Mouse (Mus musculus): ENCODE data around the gene Dgki. TPM values are rescaled to one million over a fixed set of nuclear protein-coding genes. Genes with fewer than 3 reads are reported as not detected.

Gene Dgki
- polyA plus RNA-seq, 1 experiment from 2014 or later, result 0.60 TPM

DNA sequence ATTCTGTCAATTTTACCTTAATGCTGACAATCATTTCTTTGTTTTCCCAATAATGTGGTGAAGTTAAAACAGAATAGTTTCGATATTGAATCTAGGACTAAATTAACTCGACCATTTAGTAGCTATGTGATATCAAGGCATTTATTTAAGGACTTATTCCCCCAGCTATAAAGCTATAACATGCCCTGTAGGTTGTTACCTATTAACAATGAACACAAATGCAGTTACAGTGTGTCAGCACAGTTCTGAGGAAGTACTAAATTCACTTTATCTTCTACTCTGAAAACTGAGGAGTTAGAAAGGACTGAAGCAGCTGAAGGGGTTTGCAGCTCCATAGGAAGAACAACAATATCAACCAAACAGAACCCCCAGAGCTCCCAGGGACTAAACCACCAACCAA, 409.2 kb downstream of the Dgki start:
- Histone ChIP-seq H3K27ac (no peak overlapping the region), H3K27me3 (no peaks in the 10 kb centered on the region), H3K9ac (no peak overlapping the region), H3K4me1 (peaks cover 3% of the 10 kb centered on the region; the same call in 1 of the 2 replicates), H3K4me3 (no peak overlapping the region), H3K36me3 (no peaks in the 10 kb centered on the region), H3K4me2 (no peak overlapping the region), H3K9me3 (no peaks in the 10 kb centered on the region)
- no peak for ATAC-seq (ENCODE audit: borderline replicate concordance, extremely low read depth, low FRiP score, low TSS enrichment)
- 40% methylated on average over 2 of the region's 2 CpGs for WGBS

- Histone ChIP-seq H3K27me3 (no peaks in the 10 kb centered on the region), H3K27ac (no peak overlapping the region), H3K9me3 (no peaks in the 10 kb centered on the region), H3K4me3 (no peak overlapping the region), H3K4me1 (peaks cover 3% of the 10 kb centered on the region; the same call in 1 of the 2 replicates), H3K4me2 (no peak overlapping the region), H3K36me3 (no peaks in the 10 kb centered on the region), H3K9ac (no peak overlapping the region)
- peak; percentile 96 for ATAC-seq (ENCODE audit: borderline replicate concordance, extremely low read depth, low FRiP score, low TSS enrichment)
- 5% methylated on average over 5 of the region's 5 CpGs for WGBS
These were observed 409.7 kb downstream of the Dgki start for GRCm38 (mm10) chr6:36890296-36890695.

DNA sequence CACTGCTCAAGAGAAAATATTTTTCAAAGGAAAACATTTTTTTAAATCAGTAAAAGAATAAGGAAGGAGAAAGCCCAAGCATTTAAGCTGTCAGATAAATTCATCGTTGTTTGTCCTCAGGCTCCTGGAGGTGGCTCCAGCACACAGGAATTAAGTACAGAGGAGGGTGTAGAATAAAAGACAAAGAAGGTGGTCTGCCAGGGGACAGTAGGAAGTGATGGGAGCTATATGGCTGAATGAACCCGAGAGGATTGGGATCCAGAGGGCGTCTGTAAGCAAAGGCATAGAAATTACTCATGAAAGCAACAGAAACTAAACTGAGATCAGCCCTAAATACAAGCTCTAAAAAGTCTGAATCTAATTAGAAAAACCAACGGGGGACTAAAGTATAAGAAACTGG, 418.7 kb downstream of the Dgki start:
- H3K4me3 ChIP-seq, result no peak overlapping the region
- WGBS, result 67% methylated on average over 4 of the region's 4 CpGs

GRCm38 (mm10) chr6:36880643-36881263, 419.2 kb downstream of the Dgki start:
- ATAC-seq (ENCODE audit: borderline replicate concordance, extremely low read depth, low FRiP score, low TSS enrichment), result no peak
- WGBS, result 57% methylated on average over 7 of the region's 7 CpGs
- H3K4me1 ChIP-seq, result peaks cover 15% of the 10 kb centered on the region
- H3K36me3 ChIP-seq, result no peaks in the 10 kb centered on the region
- no peak overlapping the region for H3K27ac ChIP-seq
- H3K9ac ChIP-seq, result no peak overlapping the region
- H3K4me2 ChIP-seq, result no peak overlapping the region
- H3K27me3 ChIP-seq, result no peaks in the 10 kb centered on the region
- H3K4me3 ChIP-seq, result no peak overlapping the region
- no peaks in the 10 kb centered on the region for H3K9me3 ChIP-seq

More for the DNA sequence above, 418.7 kb downstream of the Dgki start:
- Histone ChIP-seq H3K9ac (no peak overlapping the region), H3K4me1 (peaks cover 12% of the 10 kb centered on the region), H3K4me2 (no peak overlapping the region), H3K9me3 (no peaks in the 10 kb centered on the region), H3K36me3 (no peaks in the 10 kb centered on the region), H3K27ac (no peak overlapping the region), H3K27me3 (no peaks in the 10 kb centered on the region)
- no peak for ATAC-seq (ENCODE audit: borderline replicate concordance, extremely low read depth, low FRiP score, low TSS enrichment)

GRCm38 (mm10) chr6:36877399-36877798, 422.6 kb downstream of the Dgki start:
- ATAC-seq (ENCODE audit: borderline replicate concordance, extremely low read depth, low FRiP score, low TSS enrichment), result no peak

GRCm38 (mm10) chr6:36876426-36876825, 423.6 kb downstream of the Dgki start:
- Histone ChIP-seq H3K9me3 (no peaks in the 10 kb centered on the region), H3K4me2 (no peak overlapping the region), H3K36me3 (no peaks in the 10 kb centered on the region), H3K9ac (no peak overlapping the region), H3K4me1 (peaks cover 17% of the 10 kb centered on the region), H3K27me3 (no peaks in the 10 kb centered on the region), H3K4me3 (no peak overlapping the region), H3K27ac (no peak overlapping the region)
- whole genome bisulfite sequencing, result 27% methylated on average over 4 of the region's 4 CpGs
- peak; percentile 14; the same call in 1 of the 2 replicates for ATAC-seq (ENCODE audit: borderline replicate concordance, extremely low read depth, low FRiP score, low TSS enrichment)

More at GRCm38 (mm10) chr6:36877399-36877798, 422.6 kb downstream of the Dgki start:
- H3K27me3 ChIP-seq, result no peaks in the 10 kb centered on the region
- H3K4me3 ChIP-seq, result no peak overlapping the region
- 36% methylated on average over 4 of the region's 4 CpGs for WGBS
- H3K4me1 ChIP-seq, result peaks cover 17% of the 10 kb centered on the region
- no peak overlapping the region for H3K4me2 ChIP-seq
- no peaks in the 10 kb centered on the region for H3K36me3 ChIP-seq
- H3K27ac ChIP-seq, result no peak overlapping the region
- no peaks in the 10 kb centered on the region for H3K9me3 ChIP-seq
- no peak overlapping the region for H3K9ac ChIP-seq

- ATAC-seq (ENCODE audit: borderline replicate concordance, extremely low read depth, low FRiP score, low TSS enrichment), result no peak
- 44% methylated on average over 5 of the region's 5 CpGs for WGBS
- Histone ChIP-seq H3K27me3 (no peaks in the 10 kb centered on the region), H3K4me2 (no peak overlapping the region), H3K4me3 (no peak overlapping the region), H3K9ac (no peak overlapping the region), H3K9me3 (no peaks in the 10 kb centered on the region), H3K36me3 (no peaks in the 10 kb centered on the region), H3K4me1 (peaks cover 17% of the 10 kb centered on the region), H3K27ac (no peak overlapping the region)
These were observed 424.1 kb downstream of the Dgki start for GRCm38 (mm10) chr6:36875926-36876325.

GRCm38 (mm10) chr6:36872876-36873275, 427.1 kb downstream of the Dgki start:
- Histone ChIP-seq H3K9me3 (no peaks in the 10 kb centered on the region), H3K4me1 (peaks cover 11% of the 10 kb centered on the region)
- no peak for ATAC-seq (ENCODE audit: borderline replicate concordance, extremely low read depth, low FRiP score, low TSS enrichment)

DNA sequence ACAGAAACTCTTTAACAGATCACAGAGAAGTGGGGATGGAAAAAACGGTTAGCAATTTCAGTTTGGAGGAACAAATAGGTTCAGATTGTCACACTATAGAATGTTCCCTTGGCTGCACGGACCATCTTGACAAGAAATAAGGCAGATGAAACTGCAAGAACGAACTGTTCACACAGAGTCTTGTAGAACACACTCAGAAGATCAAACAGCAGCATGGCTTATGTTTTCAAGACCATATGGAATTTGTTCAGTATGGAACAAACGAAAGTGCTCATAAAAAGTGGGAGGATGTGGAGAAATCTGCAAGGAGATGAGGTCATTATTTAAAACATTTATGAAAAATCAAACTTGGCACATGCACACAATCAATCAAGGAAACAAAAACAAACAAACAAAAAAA, 431.8 kb downstream of the Dgki start:
- H3K4me3 ChIP-seq, result no peak overlapping the region
- H3K4me2 ChIP-seq, result no peak overlapping the region
- H3K9ac ChIP-seq, result no peak overlapping the region
- ATAC-seq (ENCODE audit: borderline replicate concordance, extremely low read depth, low FRiP score, low TSS enrichment), result no peak
- H3K27me3 ChIP-seq, result no peaks in the 10 kb centered on the region; the same call in 1 of the 2 replicates
- no peaks in the 10 kb centered on the region for H3K36me3 ChIP-seq
- WGBS, result 41% methylated on average over 4 of the region's 4 CpGs
- no peaks in the 10 kb centered on the region for H3K4me1 ChIP-seq
- H3K27ac ChIP-seq, result no peak overlapping the region
- no peaks in the 10 kb centered on the region for H3K9me3 ChIP-seq

More at GRCm38 (mm10) chr6:36872876-36873275, 427.1 kb downstream of the Dgki start:
- Histone ChIP-seq H3K27me3 (no peaks in the 10 kb centered on the region), H3K27ac (no peak overlapping the region), H3K4me2 (no peak overlapping the region), H3K9ac (no peak overlapping the region), H3K36me3 (no peaks in the 10 kb centered on the region), H3K4me3 (no peak overlapping the region)
- 66% methylated on average over 3 of the region's 3 CpGs for WGBS

DNA sequence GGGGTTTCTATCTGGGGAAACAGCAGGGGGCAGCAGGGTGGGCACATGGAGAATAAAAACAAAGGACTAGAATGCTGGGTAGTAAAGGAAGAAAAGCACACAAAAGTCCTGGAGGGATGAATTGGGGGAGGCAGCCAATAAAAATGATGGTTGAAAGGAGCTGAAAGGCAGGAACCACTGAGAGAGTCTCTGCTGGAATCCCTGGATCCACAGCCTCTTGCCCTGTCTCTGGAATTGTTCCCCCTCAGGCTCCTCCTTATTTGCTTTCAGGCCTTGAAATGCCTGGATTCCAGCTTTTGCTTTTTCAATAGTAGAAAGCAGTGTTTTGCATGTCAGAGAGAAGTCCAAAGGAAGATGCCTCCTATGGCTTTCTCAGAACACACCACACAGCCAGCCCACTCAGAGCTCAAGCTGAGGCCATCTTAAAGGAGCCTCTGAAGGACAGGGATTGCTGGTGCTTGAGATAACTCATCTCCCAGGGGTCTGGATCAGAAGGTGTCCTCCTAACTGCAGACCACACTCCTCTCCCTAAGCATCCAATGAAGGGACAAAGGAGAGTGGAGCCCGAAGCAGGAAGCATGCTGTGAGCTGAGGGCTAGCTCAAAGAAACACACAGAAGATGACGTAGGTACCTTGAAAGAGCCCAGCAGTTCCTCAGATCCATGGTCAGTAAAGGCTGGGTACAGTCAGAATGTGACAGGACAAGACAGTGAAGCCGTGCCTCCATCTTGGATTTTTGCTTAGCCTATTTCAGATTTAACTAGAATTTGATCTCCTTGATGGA, 441.5 kb downstream of the Dgki start:
- no peak for ATAC-seq (ENCODE audit: borderline replicate concordance, extremely low read depth, low FRiP score, low TSS enrichment)
- Histone ChIP-seq H3K4me1 (no peaks in the 10 kb centered on the region), H3K9ac (no peak overlapping the region), H3K9me3 (no peaks in the 10 kb centered on the region), H3K36me3 (no peaks in the 10 kb centered on the region), H3K27ac (no peak overlapping the region), H3K4me2 (no peak overlapping the region), H3K4me3 (no peak overlapping the region), H3K27me3 (no peaks in the 10 kb centered on the region)
- WGBS, result 93% methylated on average over 3 of the region's 3 CpGs

GRCm38 (mm10) chr6:36857627-36858257, 442.2 kb downstream of the Dgki start:
- no peak for ATAC-seq (ENCODE audit: borderline replicate concordance, extremely low read depth, low FRiP score, low TSS enrichment)
- WGBS, result 50% methylated on average over 6 of the region's 6 CpGs
- H3K4me1 ChIP-seq, result no peaks in the 10 kb centered on the region
- H3K9me3 ChIP-seq, result no peaks in the 10 kb centered on the region
- no peak overlapping the region for H3K27ac ChIP-seq
- no peak overlapping the region for H3K4me3 ChIP-seq
- H3K9ac ChIP-seq, result no peak overlapping the region
- no peaks in the 10 kb centered on the region for H3K36me3 ChIP-seq
- H3K4me2 ChIP-seq, result no peak overlapping the region
- no peaks in the 10 kb centered on the region for H3K27me3 ChIP-seq

Measured in lung, embryonic 15.5 days (tissue).